Mouse (Mus musculus) effector memory CD4-positive, alpha-beta T cell, adult 7 months (primary cell): ENCODE data around the gene Fancb. TPM values are rescaled to one million over a fixed set of nuclear protein-coding genes. Genes with fewer than 3 reads are reported as not detected.

ENCODE experiments used
- polyA plus RNA-seq: library from polyadenylated mRNA; unstranded; fragments of 100-300 nt; shearing (Covaris generic); gene quantifications from one replicate; pipeline ENCODE4 v1.2.1, GENCODE M21; 2017

Gene Fancb
- 2.6 TPM for polyA plus RNA-seq

GRCm38 (mm10) chrX:164980193-164980775 is at the start of gene Fancb, which contains the start of gene Mospd2:
Fancb (plus strand) TSS chrX:164980592.
Mospd2 (minus strand) TSS chrX:164980375.

GRCm38 (mm10) chrX:165004779-165005324 is 24.5 kb downstream of the Fancb start, which contains the start of gene Gm17604:
Gm17604 (minus strand) TSS chrX:165004829.

Other genes starting within 250 kb of the Fancb start
- gene Mospd2, start 217 bp upstream of the Fancb start, polyA plus RNA-seq: 8.7 TPM
- gene Gm17604, start 24.2 kb downstream of the Fancb start, polyA plus RNA-seq: not detected